Mouse (Mus musculus): ENCODE data around the gene Txk. TPM values are rescaled to one million over a fixed set of nuclear protein-coding genes. Genes with fewer than 3 reads are reported as not detected.
A peak's percentile ranks its signal among the peaks of the same experiment; 100 is the strongest.

Gene Txk
- polyA plus RNA-seq, 1 experiment, result 0.07 TPM

GRCm38 (mm10) chr5:72689556-72689955 is 63.0 kb downstream of the Txk start:
- TF ChIP-seq POLR2A (IDR thresholded peaks at IDR 0.05; ENCODE audit: borderline replicate concordance, extremely low read depth, insufficient read depth, insufficient read length, poor library complexity, severe bottlenecking), result no peak
- no peak for TF ChIP-seq CTCF (IDR thresholded peaks at IDR 0.05; ENCODE audit: borderline replicate concordance, extremely low read depth, insufficient read depth, insufficient read length)
- peak; percentile 54 for DNase-seq (ENCODE audit: low read depth)

- no peak for TF ChIP-seq CTCF (IDR thresholded peaks at IDR 0.05; ENCODE audit: borderline replicate concordance, extremely low read depth, insufficient read depth, insufficient read length)
- TF ChIP-seq POLR2A (IDR thresholded peaks at IDR 0.05; ENCODE audit: borderline replicate concordance, extremely low read depth, insufficient read depth, insufficient read length, poor library complexity, severe bottlenecking), result no peak
- no peak for DNase-seq (ENCODE audit: low read depth)
These were observed 71.1 kb downstream of the Txk start for GRCm38 (mm10) chr5:72681451-72681850.

- no peak for DNase-seq (ENCODE audit: low read depth)
- TF ChIP-seq CTCF (IDR thresholded peaks at IDR 0.05; ENCODE audit: borderline replicate concordance, extremely low read depth, insufficient read depth, insufficient read length), result no peak
- TF ChIP-seq POLR2A (IDR thresholded peaks at IDR 0.05; ENCODE audit: borderline replicate concordance, extremely low read depth, insufficient read depth, insufficient read length, poor library complexity, severe bottlenecking), result no peak
These were observed 77.5 kb downstream of the Txk start for GRCm38 (mm10) chr5:72674994-72675542.

GRCm38 (mm10) chr5:72671017-72671699 is 81.4 kb downstream of the Txk start:
- TF ChIP-seq CTCF (IDR thresholded peaks at IDR 0.05; ENCODE audit: borderline replicate concordance, extremely low read depth, insufficient read depth, insufficient read length) (no peak), POLR2A (IDR thresholded peaks at IDR 0.05; ENCODE audit: borderline replicate concordance, extremely low read depth, insufficient read depth, insufficient read length, poor library complexity, severe bottlenecking) (no peak)
- peak; percentile 76 for DNase-seq (ENCODE audit: low read depth)

GRCm38 (mm10) chr5:72668351-72668750 is 84.2 kb downstream of the Txk start:
- no peak for DNase-seq (ENCODE audit: low read depth)
- no peak for TF ChIP-seq POLR2A (IDR thresholded peaks at IDR 0.05; ENCODE audit: borderline replicate concordance, extremely low read depth, insufficient read depth, insufficient read length, poor library complexity, severe bottlenecking)
- TF ChIP-seq CTCF (IDR thresholded peaks at IDR 0.05; ENCODE audit: borderline replicate concordance, extremely low read depth, insufficient read depth, insufficient read length), result no peak

- TF ChIP-seq POLR2A (IDR thresholded peaks at IDR 0.05; ENCODE audit: borderline replicate concordance, extremely low read depth, insufficient read depth, insufficient read length, poor library complexity, severe bottlenecking) (no peak), CTCF (IDR thresholded peaks at IDR 0.05; ENCODE audit: borderline replicate concordance, extremely low read depth, insufficient read depth, insufficient read length) (no peak)
- DNase-seq (ENCODE audit: low read depth), result peak; percentile 49
These were observed 86.1 kb downstream of the Txk start for GRCm38 (mm10) chr5:72666428-72666827.

GRCm38 (mm10) chr5:72665281-72665680 is 87.3 kb downstream of the Txk start:
- DNase-seq (ENCODE audit: low read depth), result peak; percentile 60
- TF ChIP-seq POLR2A (IDR thresholded peaks at IDR 0.05; ENCODE audit: borderline replicate concordance, extremely low read depth, insufficient read depth, insufficient read length, poor library complexity, severe bottlenecking), result no peak
- TF ChIP-seq CTCF (IDR thresholded peaks at IDR 0.05; ENCODE audit: borderline replicate concordance, extremely low read depth, insufficient read depth, insufficient read length), result peak; percentile 78

GRCm38 (mm10) chr5:72664854-72665253 is 87.7 kb downstream of the Txk start:
- TF ChIP-seq POLR2A (IDR thresholded peaks at IDR 0.05; ENCODE audit: borderline replicate concordance, extremely low read depth, insufficient read depth, insufficient read length, poor library complexity, severe bottlenecking) (no peak), CTCF (IDR thresholded peaks at IDR 0.05; ENCODE audit: borderline replicate concordance, extremely low read depth, insufficient read depth, insufficient read length) (no peak)
- DNase-seq (ENCODE audit: low read depth), result no peak

GRCm38 (mm10) chr5:72664126-72664525 is 88.5 kb downstream of the Txk start:
- TF ChIP-seq CTCF (IDR thresholded peaks at IDR 0.05; ENCODE audit: borderline replicate concordance, extremely low read depth, insufficient read depth, insufficient read length) (no peak), POLR2A (IDR thresholded peaks at IDR 0.05; ENCODE audit: borderline replicate concordance, extremely low read depth, insufficient read depth, insufficient read length, poor library complexity, severe bottlenecking) (no peak)
- DNase-seq (ENCODE audit: low read depth), result no peak

GRCm38 (mm10) chr5:72661051-72661781 is 91.4 kb downstream of the Txk start:
- DNase-seq (ENCODE audit: low read depth), result no peak

GRCm38 (mm10) chr5:72658375-72658774 is 94.2 kb downstream of the Txk start:
- no peak for DNase-seq (ENCODE audit: low read depth)
- no peak for TF ChIP-seq CTCF (IDR thresholded peaks at IDR 0.05; ENCODE audit: borderline replicate concordance, extremely low read depth, insufficient read depth, insufficient read length)
- no peak for TF ChIP-seq POLR2A (IDR thresholded peaks at IDR 0.05; ENCODE audit: borderline replicate concordance, extremely low read depth, insufficient read depth, insufficient read length, poor library complexity, severe bottlenecking)

More at GRCm38 (mm10) chr5:72661051-72661781, 91.4 kb downstream of the Txk start:
- TF ChIP-seq POLR2A (IDR thresholded peaks at IDR 0.05; ENCODE audit: borderline replicate concordance, extremely low read depth, insufficient read depth, insufficient read length, poor library complexity, severe bottlenecking) (no peak), CTCF (IDR thresholded peaks at IDR 0.05; ENCODE audit: borderline replicate concordance, extremely low read depth, insufficient read depth, insufficient read length) (no peak)
